In genomic region chr8:113300273-113300843, GRCm38 (mm10) we compare ENCODE assay signal across 15 mouse cellular contexts.
"Had no signal": no experiment of that assay in that cellular context is flagged by ENCODE, and none has a peak within 500 bp of the region (broad histone marks: within the 10 kb centered on the region; RNA-seq: fewer than 3 reads in every experiment).

No protein-coding gene starts in this region.

- H3K27me3 ChIP-seq: kidney, embryonic 15.5 days; limb, embryonic 12.5 days; liver, embryonic 13.5 days; neural tube, embryonic 12.5 days; stomach, embryonic 15.5 days had no signal

- H3K27ac ChIP-seq: kidney, embryonic 15.5 days; left cerebral cortex, adult 2 months; limb, embryonic 12.5 days; liver, embryonic 13.5 days; neural tube, embryonic 12.5 days; stomach, embryonic 15.5 days had no signal

- H3K4me2 ChIP-seq: kidney, embryonic 15.5 days; limb, embryonic 12.5 days; liver, embryonic 13.5 days; neural tube, embryonic 12.5 days; stomach, embryonic 15.5 days had no signal

- H3K4me3 ChIP-seq: kidney, embryonic 15.5 days; left cerebral cortex, adult 2 months; limb, embryonic 12.5 days; liver, embryonic 13.5 days; neural tube, embryonic 12.5 days; stomach, embryonic 15.5 days had no signal

- H3K9me3 ChIP-seq: kidney, embryonic 15.5 days; limb, embryonic 12.5 days; liver, embryonic 13.5 days; neural tube, embryonic 12.5 days; stomach, embryonic 15.5 days had no signal

- H3K4me1 ChIP-seq: kidney, embryonic 15.5 days; limb, embryonic 12.5 days; liver, embryonic 13.5 days; neural tube, embryonic 12.5 days; stomach, embryonic 15.5 days had no signal

- DNase-seq: kidney, adult 2 months; kidney, postnatal 14 days; liver; liver, embryonic 13.5 days; liver, postnatal 0 days; lung, postnatal 36 days; midbrain, embryonic 14.5 days; spleen, adult 18-20 months; thymus, adult 2 months; thymus, postnatal 4 days had no signal

- ATAC-seq: liver, postnatal 0 days had no signal

- H3K36me3 ChIP-seq: kidney, embryonic 15.5 days; limb, embryonic 12.5 days; liver, embryonic 13.5 days; neural tube, embryonic 12.5 days; stomach, embryonic 15.5 days had no signal

- H3K9ac ChIP-seq: kidney, embryonic 15.5 days; limb, embryonic 12.5 days; liver, embryonic 13.5 days; liver, postnatal 0 days; neural tube, embryonic 12.5 days; stomach, embryonic 15.5 days had no signal
